Mouse (Mus musculus): Measurements from ENCODE around the gene Majin.

The Majin gene

GRCm38 (mm10) chr19:6262839-6263433 lies 78.7 kb downstream of the Majin start:
- no peak for DNase-seq (ENCODE audit: low spot score)

DNA sequence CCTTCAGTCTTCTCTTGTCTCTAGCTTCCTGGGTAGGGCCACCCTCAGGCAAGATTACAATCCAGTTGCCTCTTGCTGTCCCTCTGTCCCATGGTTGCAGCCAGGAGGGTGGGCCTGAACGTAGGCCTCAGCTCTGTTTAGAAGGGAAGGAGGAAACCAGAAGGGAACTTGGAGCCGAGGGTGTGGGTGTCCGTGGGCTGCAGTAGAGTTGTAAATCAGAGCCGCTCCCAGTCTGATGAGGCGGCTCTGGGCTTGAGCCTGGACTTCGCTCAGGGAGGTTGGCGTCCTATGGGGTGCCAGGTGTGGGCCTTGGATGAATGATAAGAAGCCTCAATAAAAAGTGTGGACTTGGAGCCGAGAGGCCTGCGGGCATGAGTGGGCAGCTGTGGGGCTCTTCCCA lies 80.0 kb downstream of the Majin start:
- no peak for DNase-seq (ENCODE audit: low spot score)

GRCm38 (mm10) chr19:6264945-6265344 lies 80.8 kb downstream of the Majin start:
- no peak for DNase-seq (ENCODE audit: low spot score)

DNA sequence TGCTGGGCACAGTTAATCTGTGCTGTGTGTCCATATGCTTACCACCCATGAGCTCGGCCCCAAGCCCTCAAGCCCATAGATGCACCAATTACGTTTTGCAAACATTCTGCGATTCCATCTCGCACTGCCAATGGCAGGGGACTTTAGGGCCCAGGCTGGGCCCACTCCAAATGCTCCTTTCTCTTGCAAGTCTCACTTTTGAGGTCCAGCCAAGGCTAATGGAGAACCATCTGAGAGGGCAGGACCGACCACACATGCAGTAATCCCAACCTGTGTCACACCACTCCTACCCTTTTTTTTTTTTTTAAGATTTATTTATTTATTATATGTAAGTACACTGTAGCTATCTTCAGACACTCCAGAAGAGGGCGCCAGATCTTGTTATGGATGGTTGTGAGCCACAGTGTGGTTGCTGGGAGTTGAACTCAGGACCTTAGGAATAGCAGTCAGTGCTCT lies 81.6 kb downstream of the Majin start:
- DNase-seq (ENCODE audit: low spot score) = no peak

DNA sequence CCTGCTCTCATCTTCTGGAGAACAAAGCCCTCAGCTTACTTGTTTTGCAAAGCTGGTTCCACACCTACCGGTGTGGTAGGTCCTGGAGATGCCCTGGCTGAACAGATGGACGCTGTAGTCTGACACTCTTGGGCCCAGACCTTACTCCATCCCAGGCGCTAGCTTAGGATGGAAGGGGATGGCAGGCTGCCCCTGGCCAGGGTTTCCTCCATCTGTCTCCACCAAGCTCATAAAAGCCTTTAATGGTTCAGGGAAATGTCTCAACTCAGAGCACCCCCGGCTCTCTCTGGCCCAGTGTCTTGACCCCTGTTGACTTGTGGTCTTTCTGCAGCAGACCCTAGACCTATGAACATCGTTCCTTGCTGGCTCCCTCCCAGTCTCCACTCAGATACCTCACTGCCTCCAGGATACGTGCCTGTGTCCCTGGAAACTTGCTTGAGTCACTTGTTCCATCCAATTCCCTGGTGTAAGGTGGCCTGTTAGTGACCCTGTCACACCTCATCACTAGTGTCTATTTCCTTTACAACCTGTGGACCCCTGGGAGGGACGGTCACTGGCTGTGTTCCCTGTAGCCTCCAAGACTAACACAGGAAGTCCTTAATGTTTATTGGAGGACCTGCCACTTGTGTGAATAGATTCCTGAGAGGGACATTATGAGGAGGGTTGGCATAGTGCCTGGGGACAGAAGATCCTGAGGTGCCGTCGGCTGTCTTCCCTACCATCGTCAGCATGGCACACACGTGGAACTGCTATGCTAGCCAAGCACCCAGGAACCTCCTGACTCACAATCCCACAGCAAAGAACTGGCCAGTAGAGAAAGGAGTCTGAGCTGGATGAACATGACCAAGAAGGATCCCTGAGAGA lies 83.3 kb downstream of the Majin start:
- DNase-seq (ENCODE audit: low spot score) = no peak

- DNase-seq (ENCODE audit: low spot score) = peak; percentile 82
Observed at GRCm38 (mm10) chr19:6268170-6268528, 84.0 kb downstream of the Majin start.

GRCm38 (mm10) chr19:6268670-6269132 lies 84.5 kb downstream of the Majin start:
- no peak for DNase-seq (ENCODE audit: low spot score)

DNA sequence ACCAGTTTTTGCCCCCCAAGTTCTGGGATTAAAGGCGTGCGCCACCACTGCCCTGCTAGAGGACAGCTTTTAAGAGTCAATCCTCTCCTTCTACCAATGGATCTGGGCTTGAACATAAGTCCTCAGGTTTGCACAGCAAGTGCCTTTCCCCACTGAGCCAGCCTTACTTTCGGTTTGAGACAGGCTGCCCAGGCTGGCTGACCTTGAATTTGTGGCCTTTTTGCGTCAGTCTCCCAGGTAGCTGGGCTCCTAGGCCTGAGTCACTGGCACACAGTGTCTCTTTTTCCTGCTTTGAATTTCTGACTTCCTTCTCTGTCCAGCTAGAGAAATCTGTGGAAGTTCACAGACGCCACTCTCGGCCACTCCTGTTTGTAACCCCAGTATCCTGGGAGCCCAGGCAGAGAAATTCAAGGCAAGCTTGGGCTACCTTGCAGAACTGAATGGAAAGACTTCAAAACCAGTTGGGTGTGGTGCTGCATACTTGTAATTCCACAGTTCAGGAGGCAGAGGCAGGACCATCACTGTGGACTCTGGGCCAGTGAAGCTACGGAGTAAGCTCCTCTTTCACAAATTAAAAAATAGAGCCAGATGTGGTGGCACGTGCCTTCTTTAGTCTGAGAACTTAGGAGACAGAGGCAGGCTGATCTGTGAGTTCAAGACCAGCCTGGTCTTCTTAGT lies 85.7 kb downstream of the Majin start:
- DNase-seq (ENCODE audit: low spot score) = no peak

DNA sequence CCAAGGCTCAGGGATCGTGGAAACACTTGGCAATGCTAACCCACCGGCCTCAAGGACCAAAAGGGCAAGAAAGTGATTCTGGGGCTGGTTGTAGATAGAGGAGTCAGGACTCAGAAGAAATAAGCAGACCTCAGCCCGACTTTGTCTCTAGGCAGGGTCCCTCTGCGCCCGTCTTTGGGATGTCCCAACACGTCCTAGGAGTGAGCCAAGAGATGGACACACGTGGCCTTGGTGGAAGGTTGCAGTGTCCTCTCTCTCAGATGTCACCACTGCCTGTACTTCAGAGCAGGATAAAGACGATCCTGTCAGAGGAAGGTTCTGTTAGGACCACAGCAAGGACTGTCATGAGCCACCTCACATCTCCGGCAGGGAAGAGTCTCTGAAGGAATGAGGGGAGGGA lies 86.5 kb downstream of the Majin start:
- DNase-seq (ENCODE audit: low spot score) = no peak

GRCm38 (mm10) chr19:6271206-6271605 lies 87.0 kb downstream of the Majin start:
- DNase-seq (ENCODE audit: low spot score) = no peak

DNA sequence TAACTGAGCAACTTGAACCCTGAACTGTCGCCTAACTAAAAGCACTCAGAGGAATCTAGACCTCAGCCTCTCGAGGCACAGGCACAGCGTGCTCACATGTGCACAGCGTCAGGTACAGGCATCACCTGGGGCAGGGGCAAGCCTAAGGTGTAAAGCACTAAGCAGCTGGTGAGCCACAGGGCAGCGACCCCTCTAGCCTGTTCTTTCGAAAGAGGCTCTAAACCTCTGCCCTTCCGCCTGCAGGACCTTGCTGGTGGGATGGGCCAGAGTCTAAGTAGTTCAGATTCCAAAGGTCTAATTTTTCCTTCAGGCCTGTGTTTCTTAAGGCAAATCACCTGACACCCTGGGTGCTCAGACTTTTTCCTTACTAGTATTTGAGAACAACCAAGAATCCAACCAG lies 87.9 kb downstream of the Majin start:
- no peak for DNase-seq (ENCODE audit: low spot score)

GRCm38 (mm10) chr19:6272738-6273137 lies 88.5 kb downstream of the Majin start:
- no peak for DNase-seq (ENCODE audit: low spot score)

DNA sequence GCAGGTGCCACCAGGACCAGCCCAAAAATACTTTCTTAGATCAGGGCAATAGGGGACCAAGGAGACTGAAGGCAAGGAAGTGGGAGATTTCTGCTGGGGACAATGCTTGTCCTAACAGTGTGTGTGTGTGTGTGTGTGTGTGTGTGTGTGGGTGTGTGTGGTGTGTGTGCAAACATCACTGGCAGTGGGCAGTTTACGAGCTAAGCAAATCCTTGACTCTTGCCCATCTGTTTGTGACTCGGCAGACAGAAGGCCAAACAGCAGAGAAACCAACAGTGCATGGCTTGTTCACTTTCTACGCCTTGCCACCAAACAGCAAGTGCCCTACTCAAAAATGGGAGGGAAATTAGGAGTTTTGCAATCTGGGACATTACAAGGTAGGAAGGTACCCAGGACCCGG lies 89.4 kb downstream of the Majin start:
- no peak for DNase-seq (ENCODE audit: low spot score)

Data from ovary, postnatal 36 days (tissue).